Mouse (Mus musculus) 3T3-L1 (cell line): Measurements from ENCODE around the gene Magix.
"Not testable (repeated sequence)": the region's sequence is repeated elsewhere in the genome, so short reads cannot be mapped to it uniquely, and the experiment has no call there.

Experiments
- DNase-seq: peaks from one replicate; pipeline ENCODE4 v3.0.0-alpha.2; 2015; ENCODE audit warnings: low read depth, low spot score

The Magix gene

GRCm38 (mm10) chrX:7680864-7681263 lies at the start of gene Magix:
Gene Magix (minus strand): TSS chrX:7681251.
- no peak for DNase-seq

GRCm38 (mm10) chrX:7728922-7729265 lies 47.8 kb upstream of the Magix start:
- no peak for DNase-seq

- DNase-seq, result peak; percentile 96
These were observed 47.3 kb upstream of the Magix start, which contains the start of gene Praf2 for GRCm38 (mm10) chrX:7728215-7728921. Gene Praf2 (plus strand): TSS chrX:7728439.

- DNase-seq, result peak; percentile 44
These were observed 46.1 kb upstream of the Magix start for GRCm38 (mm10) chrX:7727176-7727575.

- no peak for DNase-seq
These were observed 44.8 kb upstream of the Magix start for GRCm38 (mm10) chrX:7725841-7726240.

- no peak for DNase-seq
These were observed 43.1 kb upstream of the Magix start for GRCm38 (mm10) chrX:7724135-7724534.

GRCm38 (mm10) chrX:7722691-7723090 lies 41.6 kb upstream of the Magix start:
- peak; percentile 59 for DNase-seq

- no peak for DNase-seq
These were observed 41.2 kb upstream of the Magix start for GRCm38 (mm10) chrX:7722282-7722611.

GRCm38 (mm10) chrX:7721514-7722281 lies 40.6 kb upstream of the Magix start, which contains the start of gene Gm45208:
Gene Gm45208 (plus strand): TSS chrX:7722245.
- peak; percentile 89 for DNase-seq

- DNase-seq, result peak; percentile 44
These were observed 35.0 kb upstream of the Magix start for GRCm38 (mm10) chrX:7716058-7716457.

GRCm38 (mm10) chrX:7714135-7714899 lies 33.3 kb upstream of the Magix start, which contains the start of gene Wdr45:
Gene Wdr45 (plus strand): TSS chrX:7714333.
- peak; percentile 98 for DNase-seq

- DNase-seq, result not testable (repeated sequence)
These were observed 32.7 kb upstream of the Magix start for GRCm38 (mm10) chrX:7713764-7714134.

GRCm38 (mm10) chrX:7696954-7697381 lies 15.9 kb upstream of the Magix start, which contains the start of gene Gpkow:
Gene Gpkow (plus strand): TSS chrX:7697131.
- DNase-seq, result peak; percentile 95

GRCm38 (mm10) chrX:7696520-7696919 lies 15.5 kb upstream of the Magix start:
- no peak for DNase-seq

- peak; percentile 64 for DNase-seq
These were observed 11.8 kb upstream of the Magix start for GRCm38 (mm10) chrX:7692862-7693261.

- DNase-seq, result no peak
These were observed 9.4 kb upstream of the Magix start for GRCm38 (mm10) chrX:7690486-7690885.

GRCm38 (mm10) chrX:7688321-7688720 lies 7.3 kb upstream of the Magix start:
- DNase-seq, result no peak

- DNase-seq, result no peak
These were observed 1.0 kb downstream of the Magix start for GRCm38 (mm10) chrX:7680057-7680412.

- peak; percentile 90 for DNase-seq
These were observed 1.5 kb downstream of the Magix start for GRCm38 (mm10) chrX:7679405-7680056.

GRCm38 (mm10) chrX:7678986-7679385 lies 2.1 kb downstream of the Magix start:
- peak; percentile 61 for DNase-seq

GRCm38 (mm10) chrX:7675001-7675380 lies 6.1 kb downstream of the Magix start:
- no peak for DNase-seq
